Mouse (Mus musculus) kidney, postnatal 14 days (tissue): Measurements from ENCODE around the gene Akap2.

ENCODE experiments used
- DNase-seq: peaks from one replicate; pipeline ENCODE4 v3.0.0; 2022; ENCODE audit warnings: mixed read lengths

The Akap2 gene

DNA sequence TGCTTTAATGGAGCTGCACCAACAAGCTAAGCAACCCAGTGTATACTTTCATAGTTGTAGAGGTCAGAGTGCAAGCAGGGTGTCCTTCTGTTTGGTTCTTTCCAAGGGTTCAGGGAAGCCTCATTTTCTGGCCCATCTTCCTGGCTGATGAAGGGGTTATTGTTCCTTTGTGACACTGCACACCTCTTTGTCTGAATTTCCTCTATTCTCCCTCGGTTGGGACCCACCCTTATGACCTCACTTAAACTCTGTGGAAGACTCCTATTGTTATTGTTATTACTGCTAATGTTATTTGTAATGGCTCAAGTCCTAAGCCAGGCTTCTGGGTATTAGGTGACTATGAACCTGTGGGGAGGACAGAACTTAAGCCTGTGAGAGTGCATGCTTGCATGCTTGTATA lies 124.5 kb downstream of the Akap2 start:
- DNase-seq: no peak

DNA sequence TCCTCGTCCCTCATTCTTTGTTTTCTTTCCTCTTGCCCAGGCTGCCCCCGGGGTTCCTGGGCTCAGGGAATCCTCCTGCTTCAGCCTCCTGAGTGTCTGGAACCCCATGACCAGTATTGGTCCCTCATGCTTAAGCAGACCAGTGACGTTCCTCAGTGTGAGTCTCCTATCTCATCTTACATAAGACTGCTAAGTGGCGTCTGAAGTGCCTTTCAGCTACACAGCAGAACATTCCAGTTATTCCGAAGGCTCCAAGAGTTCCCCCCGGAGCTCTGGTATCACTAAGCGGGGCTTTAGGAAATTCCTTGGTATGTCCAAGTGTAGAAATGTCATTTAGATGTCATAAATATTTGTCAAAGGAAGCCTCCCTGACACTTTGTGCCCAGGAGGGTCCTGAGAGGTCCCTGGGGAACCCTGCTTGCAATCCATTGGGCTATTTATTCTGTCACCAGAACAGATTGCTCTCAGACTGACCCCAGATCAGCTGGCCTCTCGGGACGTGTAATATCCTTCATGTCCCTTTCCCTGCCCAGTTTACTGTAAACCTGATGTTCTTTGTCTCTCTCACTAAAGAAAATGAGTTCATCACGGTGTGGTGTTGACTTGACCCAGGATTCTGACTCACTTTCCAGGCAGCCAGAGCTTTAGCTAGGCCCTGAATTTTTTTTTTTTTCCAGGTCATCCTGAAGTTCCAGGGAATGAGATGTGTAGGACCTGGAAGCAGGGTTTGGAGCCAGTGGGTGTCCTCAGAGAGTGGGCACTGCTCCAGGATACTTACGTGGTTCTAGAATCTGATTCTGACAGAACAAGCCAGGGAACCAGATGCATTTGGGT lies 125.2 kb downstream of the Akap2 start:
- peak; percentile 63 for DNase-seq

GRCm38 (mm10) chr4:57845031-57845431 lies 127.6 kb downstream of the Akap2 start:
- peak; percentile 94 for DNase-seq

GRCm38 (mm10) chr4:57845541-57846210 lies 128.2 kb downstream of the Akap2 start:
- DNase-seq: no peak

- DNase-seq: no peak
Measured at GRCm38 (mm10) chr4:57846381-57846990, 129.0 kb downstream of the Akap2 start.

DNA sequence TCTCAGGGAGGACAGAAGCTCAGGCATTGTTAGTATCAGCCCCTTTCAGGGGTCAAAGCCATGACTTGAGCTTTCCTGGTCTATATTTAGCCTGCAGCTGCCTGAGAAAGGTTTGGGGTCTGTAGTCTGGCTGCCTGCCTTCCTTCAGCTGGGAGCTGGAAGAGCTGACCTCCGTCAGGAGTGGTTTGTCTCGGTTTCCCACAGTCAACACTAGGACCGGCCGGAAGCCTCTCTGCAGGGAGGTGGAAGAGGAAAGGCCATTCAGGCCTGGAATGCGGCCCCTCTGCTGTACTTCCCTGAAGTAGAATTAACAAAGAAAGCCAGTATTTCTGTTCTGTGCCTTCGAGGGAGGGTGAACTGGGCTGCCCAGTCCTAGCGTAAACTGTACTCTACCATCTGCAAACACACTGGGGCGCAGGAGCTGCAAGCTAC lies 129.6 kb downstream of the Akap2 start:
- DNase-seq: peak; percentile 78

GRCm38 (mm10) chr4:57847676-57848075 lies 130.2 kb downstream of the Akap2 start:
- DNase-seq: no peak

DNA sequence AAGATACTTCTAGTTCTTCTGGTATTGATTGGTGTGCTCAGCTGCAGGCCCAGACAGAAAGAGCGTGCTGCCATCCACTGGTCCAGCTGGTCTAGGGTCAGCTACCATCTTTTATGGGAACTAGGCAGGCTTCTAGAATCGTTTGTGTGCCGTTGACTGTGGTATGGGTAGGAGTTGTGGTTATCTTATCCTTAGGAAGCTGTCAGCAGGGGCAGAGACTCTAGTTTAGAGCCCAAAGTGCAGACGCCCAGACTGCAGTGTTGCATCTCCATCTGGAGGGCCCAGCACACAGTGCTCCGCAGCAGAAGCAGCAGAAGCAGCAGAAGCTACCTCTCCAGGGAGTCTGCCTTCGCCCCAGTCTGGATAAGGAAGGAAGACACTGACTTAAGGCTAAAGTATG lies 132.0 kb downstream of the Akap2 start:
- DNase-seq: no peak

DNA sequence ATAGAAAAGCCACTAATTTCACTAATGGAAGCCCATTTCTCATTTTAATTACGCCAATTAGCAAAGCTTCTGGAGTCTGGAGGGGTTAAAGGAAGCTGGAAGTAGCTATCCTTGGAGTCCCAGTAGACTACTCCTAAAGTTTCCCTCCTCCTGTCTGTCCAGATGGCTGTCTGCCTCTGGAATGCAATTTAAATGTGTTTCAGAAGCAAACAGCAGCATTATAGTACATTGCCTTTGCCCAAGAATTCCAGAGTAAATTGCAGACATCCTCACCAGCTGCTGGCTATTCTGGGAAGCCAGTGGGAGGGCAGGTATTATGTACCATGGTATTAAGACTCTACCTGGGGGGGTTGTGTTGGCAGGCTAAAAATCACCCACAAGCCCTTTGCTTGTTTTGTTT lies 134.3 kb downstream of the Akap2 start:
- DNase-seq: no peak

- no peak for DNase-seq
Measured at GRCm38 (mm10) chr4:57852461-57853040, 135.1 kb downstream of the Akap2 start.

GRCm38 (mm10) chr4:57854181-57854580 lies 136.7 kb downstream of the Akap2 start:
- no peak for DNase-seq

GRCm38 (mm10) chr4:57855281-57855941 lies 138.0 kb downstream of the Akap2 start:
- DNase-seq: peak; percentile 54

GRCm38 (mm10) chr4:57856673-57857072 lies 139.2 kb downstream of the Akap2 start:
- DNase-seq: no peak

DNA sequence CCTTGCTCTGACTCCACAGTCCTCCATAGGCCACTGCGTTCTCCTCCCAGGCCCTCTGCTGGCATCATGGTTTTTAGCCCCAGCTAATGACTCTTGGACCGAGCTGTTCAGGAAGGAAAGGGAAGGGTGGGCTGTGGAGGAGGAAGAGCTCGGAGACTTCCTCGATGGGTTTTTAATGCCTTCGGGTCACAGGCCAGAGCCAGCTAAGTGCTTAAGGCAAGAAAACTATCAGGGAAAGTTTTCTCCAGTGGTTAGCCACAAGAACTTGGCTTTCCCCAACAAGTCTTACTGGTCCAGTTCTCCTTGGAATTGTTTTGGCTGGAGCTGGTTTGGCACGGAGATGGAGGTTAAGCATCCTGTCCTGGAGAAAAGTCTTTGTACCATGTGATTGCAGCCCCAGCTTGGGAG lies 142.8 kb downstream of the Akap2 start:
- DNase-seq: peak; percentile 65

DNA sequence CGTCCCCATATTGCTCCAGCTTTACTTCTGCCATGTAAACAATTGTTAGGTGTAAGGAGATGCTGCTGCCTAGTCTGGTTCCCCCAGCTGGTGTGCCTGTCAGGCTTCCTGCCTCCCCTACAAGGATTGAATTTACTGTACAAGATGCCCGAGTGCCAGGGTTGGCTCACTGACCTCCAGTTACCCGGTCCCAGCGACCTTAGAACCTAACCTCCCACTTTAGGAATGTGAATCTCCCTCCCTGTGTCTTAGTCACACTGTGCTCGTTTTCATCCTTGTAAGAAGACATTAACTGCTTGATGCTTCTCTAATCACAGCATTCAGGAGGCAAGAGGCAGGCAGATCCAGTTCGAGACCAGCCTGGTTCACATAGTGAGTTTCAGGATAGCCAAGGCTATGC lies 143.7 kb downstream of the Akap2 start:
- peak; percentile 54 for DNase-seq

GRCm38 (mm10) chr4:57861856-57862255 lies 144.4 kb downstream of the Akap2 start:
- DNase-seq: peak; percentile 61

GRCm38 (mm10) chr4:57862269-57862986 lies 145.0 kb downstream of the Akap2 start:
- DNase-seq: no peak

- peak; percentile 56 for DNase-seq
Measured at GRCm38 (mm10) chr4:57866088-57866487, 148.6 kb downstream of the Akap2 start.

- no peak for DNase-seq
Measured at GRCm38 (mm10) chr4:57866990-57867389, 149.5 kb downstream of the Akap2 start.

DNA sequence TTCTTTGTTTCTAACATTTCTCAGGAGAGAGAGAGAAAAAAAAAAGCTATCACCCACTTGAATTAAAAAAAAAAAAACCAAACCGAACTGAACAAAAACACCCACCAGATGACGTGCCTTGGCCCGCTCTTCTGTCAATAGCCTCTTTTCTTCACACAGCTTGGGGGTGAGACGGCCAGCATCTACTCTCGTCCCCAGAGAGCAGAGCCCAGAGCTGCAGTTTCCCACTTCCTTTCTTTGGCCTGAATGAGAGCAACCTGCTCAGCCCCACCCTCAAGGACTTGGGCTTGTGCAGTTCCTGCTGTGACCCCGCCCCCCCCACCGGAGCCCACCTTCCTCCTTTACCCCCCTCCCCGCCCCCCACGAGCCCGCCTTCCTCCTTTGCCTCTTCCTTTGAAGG lies 150.0 kb downstream of the Akap2 start:
- no peak for DNase-seq

DNA sequence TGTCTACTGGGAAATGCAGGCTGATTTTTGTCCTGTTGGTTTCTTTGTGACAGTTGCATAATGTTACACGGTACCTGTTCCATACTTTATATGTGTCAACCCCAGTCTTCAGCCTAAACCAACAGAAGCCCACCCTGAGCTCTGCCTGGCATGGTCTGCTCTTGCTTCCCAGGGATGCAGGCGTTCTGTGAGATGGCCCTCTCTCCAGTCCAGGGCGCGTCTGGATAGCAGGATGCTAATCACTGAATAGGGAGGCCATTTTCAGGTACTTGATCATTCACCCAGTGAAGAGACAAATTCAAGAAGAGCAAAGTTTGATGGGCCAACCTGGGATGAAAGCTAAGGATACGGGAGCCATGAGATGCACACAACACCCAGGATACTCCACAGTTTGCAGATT lies 161.7 kb downstream of the Akap2 start:
- no peak for DNase-seq

DNA sequence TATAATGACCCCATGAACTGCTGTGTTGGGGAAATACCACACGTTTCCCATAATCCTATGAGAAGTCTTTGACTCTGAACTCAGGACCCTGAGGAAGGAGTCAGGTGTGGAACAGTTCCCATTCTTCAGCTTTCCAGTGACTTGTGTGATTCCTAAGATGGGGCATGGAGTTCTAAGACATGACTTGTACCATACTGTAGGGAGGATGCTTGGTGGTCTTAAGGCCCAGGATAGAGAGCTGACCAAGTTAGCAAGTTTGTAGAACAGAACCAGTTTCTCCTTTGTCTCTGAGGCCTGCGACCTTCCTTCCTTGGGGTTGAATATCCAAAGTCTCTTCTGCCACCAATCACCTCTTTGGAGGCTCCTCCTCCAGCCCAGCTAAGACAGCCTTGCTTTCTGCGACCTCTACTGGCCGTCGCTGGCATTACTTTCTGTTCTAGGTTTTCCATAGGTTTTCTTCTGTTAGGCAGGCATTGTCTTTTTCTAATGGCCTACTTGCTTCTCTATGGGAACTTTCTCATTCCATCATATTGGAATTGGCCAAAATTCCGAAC lies 162.4 kb downstream of the Akap2 start:
- DNase-seq: peak; percentile 86
